Mouse (Mus musculus): ENCODE data around the gene Laptm4a. TPM values are rescaled to one million over a fixed set of nuclear protein-coding genes. Genes with fewer than 3 reads are reported as not detected.

Laptm4a gene
- polyA plus RNA-seq, 1 experiment from 2014 or later: 312 TPM

GRCm38 (mm10) chr12:8939490-8939889 lies 18.0 kb downstream of the Laptm4a start:
- no peaks in the 10 kb centered on the region for H3K27me3 ChIP-seq
- 96% methylated on average over 4 of the region's 4 CpGs for WGBS
- no peaks in the 10 kb centered on the region for H3K9me3 ChIP-seq (replicated peaks)
- H3K9ac ChIP-seq: no peak overlapping the region
- no peak for ATAC-seq (replicated peaks; ENCODE audit: insufficient number of reproducible peaks, insufficient read depth, low FRiP score, low read depth)
- H3K36me3 ChIP-seq: peaks cover 48% of the 10 kb centered on the region
- no peak overlapping the region for H3K4me2 ChIP-seq
- peaks cover 15% of the 10 kb centered on the region for H3K4me1 ChIP-seq (replicated peaks)
- no peak overlapping the region for H3K27ac ChIP-seq
- H3K4me3 ChIP-seq: no peak overlapping the region

DNA sequence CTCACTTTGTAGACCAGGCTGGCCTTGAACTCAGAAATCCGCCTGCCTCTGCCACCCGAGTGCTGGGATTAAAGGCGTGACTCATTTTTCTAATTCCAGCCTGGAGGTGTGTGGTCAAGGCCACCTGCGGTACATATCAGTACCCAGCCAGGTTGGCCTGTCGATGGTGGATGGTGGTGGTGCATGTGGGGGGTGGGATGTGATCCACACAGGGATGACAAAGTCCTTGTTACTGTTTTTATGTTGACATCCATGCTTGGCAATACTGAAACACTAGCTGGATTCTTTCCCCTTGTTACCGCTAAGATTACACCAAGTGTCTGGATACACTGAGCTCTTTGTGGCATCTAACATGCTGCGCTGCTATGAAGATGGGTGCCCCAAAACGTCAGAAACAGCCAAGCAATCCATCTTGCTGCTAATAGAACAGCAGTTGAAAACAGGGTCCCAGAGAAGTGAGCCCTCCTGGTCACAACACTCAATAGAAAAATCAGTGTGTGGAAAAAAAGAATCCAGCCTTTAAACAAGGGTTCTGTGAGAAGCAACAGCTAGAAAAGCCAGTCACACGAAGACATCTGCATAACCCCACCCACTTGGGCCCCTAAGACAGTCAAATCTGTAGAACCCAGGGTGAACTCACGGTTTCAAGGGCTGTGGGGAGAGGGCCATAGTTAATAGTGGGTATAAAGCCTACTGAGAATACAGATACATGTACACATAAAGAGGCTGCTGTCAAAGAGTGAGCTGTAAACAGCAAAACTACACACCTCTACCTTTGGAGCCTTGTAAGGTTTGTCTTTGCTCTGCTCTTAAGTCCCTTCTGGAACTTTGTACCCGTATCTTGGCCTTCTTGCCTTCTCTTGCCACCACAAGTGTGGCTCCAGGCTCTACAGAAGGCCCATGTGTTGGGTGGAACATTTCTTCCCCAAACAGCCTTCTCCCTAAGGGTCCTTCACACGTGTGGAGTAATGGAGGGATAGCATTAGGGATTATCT lies 18.8 kb downstream of the Laptm4a start:
- H3K27me3 ChIP-seq: no peaks in the 10 kb centered on the region
- peaks cover 6% of the 10 kb centered on the region; the same call in 1 of the 2 replicates for H3K4me1 ChIP-seq (replicated peaks)
- no peak overlapping the region for H3K4me3 ChIP-seq
- 65% methylated on average over 12 of the region's 12 CpGs for WGBS
- H3K36me3 ChIP-seq: peaks cover 40% of the 10 kb centered on the region
- H3K9me3 ChIP-seq (replicated peaks): no peaks in the 10 kb centered on the region
- no peak overlapping the region for H3K27ac ChIP-seq
- H3K4me2 ChIP-seq: no peak overlapping the region
- H3K9ac ChIP-seq: no peak overlapping the region
- no peak for ATAC-seq (replicated peaks; ENCODE audit: insufficient number of reproducible peaks, insufficient read depth, low FRiP score, low read depth)

DNA sequence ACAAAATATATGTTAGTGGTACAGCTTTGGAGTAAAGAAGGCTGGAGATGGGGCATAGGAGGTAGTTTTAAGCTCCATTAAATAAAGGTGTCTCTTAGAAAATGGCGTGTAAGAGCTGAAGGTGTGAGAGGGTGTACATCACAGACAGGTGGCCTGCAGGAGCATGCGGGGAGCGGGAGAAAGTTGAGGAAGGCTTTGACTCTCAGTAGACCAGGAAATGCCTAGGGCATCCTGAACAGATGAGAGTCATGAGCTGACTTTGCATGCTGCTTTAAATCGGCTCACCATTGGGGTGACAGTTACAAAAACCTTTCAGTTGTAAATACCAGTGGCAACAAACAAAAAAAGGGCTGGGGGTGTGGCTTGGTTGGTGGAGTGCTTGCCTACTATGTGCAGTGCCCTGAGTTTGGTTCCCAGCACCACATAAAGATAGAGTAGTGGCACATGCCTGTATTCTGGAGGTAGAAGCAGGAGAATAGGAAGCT lies 19.7 kb downstream of the Laptm4a start:
- WGBS: 72% methylated on average over 4 of the region's 4 CpGs
- Histone ChIP-seq H3K27me3 (no peaks in the 10 kb centered on the region), H3K9me3 (replicated peaks) (no peaks in the 10 kb centered on the region), H3K4me3 (no peak overlapping the region), H3K4me1 (replicated peaks) (no peaks in the 10 kb centered on the region), H3K9ac (no peak overlapping the region), H3K27ac (no peak overlapping the region), H3K4me2 (no peak overlapping the region), H3K36me3 (peaks cover 33% of the 10 kb centered on the region)
- ATAC-seq (replicated peaks; ENCODE audit: insufficient number of reproducible peaks, insufficient read depth, low FRiP score, low read depth): no peak

DNA sequence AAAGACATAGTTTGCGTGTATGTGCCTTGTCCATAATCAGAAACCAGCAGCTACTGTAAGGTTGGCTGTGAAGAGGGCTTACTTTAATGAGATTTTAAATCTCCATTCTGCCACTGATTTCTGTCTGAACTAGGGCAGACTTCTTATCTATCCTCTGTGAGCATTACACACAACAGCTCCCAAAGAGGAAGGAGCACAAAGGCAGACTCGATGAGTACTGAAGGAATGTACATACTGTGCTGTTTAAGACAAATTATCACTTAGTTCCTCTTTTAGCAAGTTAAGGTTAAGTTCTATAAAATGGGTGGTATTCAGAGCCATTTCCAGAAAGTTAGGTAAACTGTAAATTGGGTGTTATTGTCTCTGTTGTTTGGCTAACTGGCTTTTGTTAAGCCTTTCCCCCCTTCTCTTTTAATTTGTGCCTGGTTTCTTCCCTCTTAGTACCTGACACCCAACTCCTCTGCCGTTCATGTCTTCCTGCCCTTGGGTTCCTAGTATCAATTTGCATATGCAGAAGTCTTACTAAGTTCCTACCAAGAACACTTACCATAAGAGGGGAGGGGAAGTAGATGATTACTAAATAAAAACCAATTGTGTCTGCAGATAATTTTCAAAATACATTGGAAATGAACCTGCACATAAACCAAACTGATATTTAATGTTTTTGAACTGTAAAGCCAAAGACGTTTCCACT lies 20.4 kb downstream of the Laptm4a start:
- no peak for ATAC-seq (replicated peaks; ENCODE audit: insufficient number of reproducible peaks, insufficient read depth, low FRiP score, low read depth)
- Histone ChIP-seq H3K9me3 (replicated peaks) (no peaks in the 10 kb centered on the region), H3K36me3 (peaks cover 26% of the 10 kb centered on the region), H3K27me3 (no peaks in the 10 kb centered on the region), H3K27ac (no peak overlapping the region), H3K4me2 (no peak overlapping the region), H3K4me1 (replicated peaks) (no peaks in the 10 kb centered on the region), H3K4me3 (no peak overlapping the region), H3K9ac (no peak overlapping the region)
- 42% methylated on average over 4 of the region's 4 CpGs for WGBS

- no peaks in the 10 kb centered on the region for H3K36me3 ChIP-seq
- ATAC-seq (replicated peaks; ENCODE audit: insufficient number of reproducible peaks, insufficient read depth, low FRiP score, low read depth): no peak
- no peak overlapping the region for H3K27ac ChIP-seq
- H3K4me1 ChIP-seq (replicated peaks): peaks cover 9% of the 10 kb centered on the region
- H3K27me3 ChIP-seq: 0 out of 2 replicates have a peak, but pooled peaks cover 6% of the 10 kb centered on the region
- H3K9me3 ChIP-seq (replicated peaks): no peaks in the 10 kb centered on the region
- no peak overlapping the region for H3K9ac ChIP-seq
- 0 out of 2 replicates have a peak overlapping the region, but pooled peaks have one; percentile 56 for H3K4me3 ChIP-seq
- 42% methylated on average over 9 of the region's 9 CpGs for WGBS
- H3K4me2 ChIP-seq: peak overlapping the region; percentile 97
These were observed 25.7 kb downstream of the Laptm4a start for GRCm38 (mm10) chr12:8947163-8947562.

DNA sequence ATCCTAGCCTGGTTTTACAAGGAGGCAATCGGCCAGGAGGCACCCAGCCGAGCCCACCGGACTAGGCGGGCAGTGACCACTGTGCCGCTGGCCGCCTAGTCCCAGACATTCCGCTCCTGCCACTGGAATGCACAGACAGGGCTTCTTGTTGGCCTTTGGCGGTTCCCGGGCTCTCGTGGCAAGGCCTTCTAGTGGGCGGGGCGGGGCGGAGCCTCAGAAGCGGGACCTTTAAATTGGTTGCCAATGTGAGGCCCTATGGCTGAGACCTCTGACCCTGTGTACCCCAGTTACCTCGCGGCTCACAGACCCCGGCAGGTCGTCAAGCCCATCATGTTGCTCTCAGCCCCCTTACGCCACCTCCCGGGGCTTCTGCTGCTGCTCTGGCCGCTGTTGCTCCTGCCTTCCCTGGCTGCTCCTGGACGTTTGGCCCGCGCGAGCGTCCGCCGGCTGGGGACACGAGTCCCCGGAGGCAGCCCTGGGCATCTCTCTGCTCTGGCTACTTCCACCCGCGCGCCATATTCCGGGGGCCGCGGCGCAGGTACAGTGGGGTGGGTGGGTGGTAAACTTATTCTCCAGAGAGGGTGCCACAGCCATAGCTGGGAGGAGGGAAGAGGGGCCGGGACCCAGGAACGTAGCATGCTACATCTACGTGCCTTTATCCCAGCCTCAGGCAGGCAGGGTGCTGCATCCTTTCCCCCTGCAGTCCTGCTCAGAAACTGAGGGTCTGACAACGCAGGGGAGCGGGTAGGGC lies 26.4 kb downstream of the Laptm4a start, which contains the start of gene Matn3:
Matn3 (plus strand) TSS at position 216 of the 751 bp plus-strand sequence.
- Histone ChIP-seq H3K27ac (no peak within 1 kb of the TSS), H3K4me3 (peak within 1 kb of the TSS; percentile 56)

DNA sequence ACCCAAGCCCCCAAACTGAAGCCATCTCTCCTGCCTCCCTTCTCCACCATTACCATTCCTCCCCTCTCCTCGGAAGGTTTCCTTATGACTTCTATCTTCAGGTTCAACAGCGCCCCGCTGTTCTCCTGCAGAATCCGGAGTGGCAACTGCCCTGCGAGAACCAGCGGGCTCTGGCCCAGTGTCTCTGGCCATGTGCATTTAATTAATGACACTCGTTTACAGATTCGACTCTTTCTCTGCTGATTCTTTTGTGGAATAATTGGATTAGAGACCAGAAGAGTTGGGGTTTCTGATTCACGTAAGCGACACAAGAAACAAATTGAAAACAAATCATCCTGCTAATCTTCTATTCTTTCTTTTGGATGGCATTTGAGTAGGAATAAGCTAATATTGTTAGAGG lies 31.7 kb downstream of the Laptm4a start:
- no peak overlapping the region for H3K27ac ChIP-seq
- H3K9me3 ChIP-seq (replicated peaks): no peaks in the 10 kb centered on the region
- H3K4me3 ChIP-seq: no peak overlapping the region
- 0 out of 2 replicates have a peak, but pooled peaks cover 6% of the 10 kb centered on the region for H3K27me3 ChIP-seq
- no peaks in the 10 kb centered on the region for H3K36me3 ChIP-seq
- WGBS: 78% methylated on average over 10 of the region's 10 CpGs
- H3K9ac ChIP-seq: no peak overlapping the region
- no peak for ATAC-seq (replicated peaks; ENCODE audit: insufficient number of reproducible peaks, insufficient read depth, low FRiP score, low read depth)
- peaks cover 2% of the 10 kb centered on the region for H3K4me1 ChIP-seq (replicated peaks)
- no peak overlapping the region for H3K4me2 ChIP-seq

More for the DNA sequence above, 26.4 kb downstream of the Laptm4a start, which contains the start of gene Matn3:
- peak; percentile 64; the same call in 1 of the 2 replicates for ATAC-seq (replicated peaks; ENCODE audit: insufficient number of reproducible peaks, insufficient read depth, low FRiP score, low read depth)
- peak within 1 kb of the TSS; percentile 97 for H3K4me2 ChIP-seq
- H3K4me1 ChIP-seq (replicated peaks): peaks cover 9% of the 10 kb centered on the region
- no peaks in the 10 kb centered on the region for H3K36me3 ChIP-seq
- H3K27me3 ChIP-seq: 0 out of 2 replicates have a peak, but pooled peaks cover 6% of the 10 kb centered on the region
- H3K9me3 ChIP-seq (replicated peaks): no peaks in the 10 kb centered on the region
- peak within 1 kb of the TSS; percentile 48 for H3K9ac ChIP-seq
- WGBS: 2% methylated on average over 42 of the region's 42 CpGs

- H3K9ac ChIP-seq: no peak overlapping the region
- no peaks in the 10 kb centered on the region for H3K4me1 ChIP-seq (replicated peaks)
- no peaks in the 10 kb centered on the region for H3K9me3 ChIP-seq (replicated peaks)
- H3K4me2 ChIP-seq: no peak overlapping the region
- WGBS: 64% methylated on average over 9 of the region's 9 CpGs
- no peak overlapping the region for H3K4me3 ChIP-seq
- ATAC-seq (replicated peaks; ENCODE audit: insufficient number of reproducible peaks, insufficient read depth, low FRiP score, low read depth): no peak
- no peaks in the 10 kb centered on the region for H3K27me3 ChIP-seq
- H3K36me3 ChIP-seq: no peaks in the 10 kb centered on the region
- H3K27ac ChIP-seq: no peak overlapping the region
These were observed 32.7 kb downstream of the Laptm4a start for GRCm38 (mm10) chr12:8954161-8954561.

GRCm38 (mm10) chr12:8961607-8962316 lies 40.3 kb downstream of the Laptm4a start:
- Histone ChIP-seq H3K9ac (no peak overlapping the region), H3K27me3 (no peaks in the 10 kb centered on the region), H3K27ac (no peak overlapping the region), H3K4me3 (no peak overlapping the region), H3K9me3 (replicated peaks) (no peaks in the 10 kb centered on the region), H3K4me1 (replicated peaks) (no peaks in the 10 kb centered on the region), H3K4me2 (no peak overlapping the region), H3K36me3 (no peaks in the 10 kb centered on the region)
- WGBS: 66% methylated on average over 9 of the region's 9 CpGs
- no peak for ATAC-seq (replicated peaks; ENCODE audit: insufficient number of reproducible peaks, insufficient read depth, low FRiP score, low read depth)

GRCm38 (mm10) chr12:8969828-8970227 lies 48.4 kb downstream of the Laptm4a start:
- Histone ChIP-seq H3K4me1 (replicated peaks) (peaks cover 12% of the 10 kb centered on the region), H3K4me2 (peak overlapping the region; percentile 26), H3K27ac (peak overlapping the region; percentile 33), H3K4me3 (no peak overlapping the region), H3K9ac (no peak overlapping the region), H3K27me3 (no peaks in the 10 kb centered on the region), H3K36me3 (no peaks in the 10 kb centered on the region), H3K9me3 (replicated peaks) (no peaks in the 10 kb centered on the region)
- ATAC-seq (replicated peaks; ENCODE audit: insufficient number of reproducible peaks, insufficient read depth, low FRiP score, low read depth): peak; percentile 90
- WGBS: 9% methylated on average over 9 of the region's 9 CpGs

All from heart, embryonic 15.5 days (tissue).